Mouse (Mus musculus) brain, embryonic 14.5 days (tissue): Measurements from ENCODE around the gene Sfmbt2.

Experiments used
- CTCF ChIP-seq: fragments of 200-500 bp; IDR thresholded peaks from 2 replicates; pipeline ENCODE4 v1.5.1; 2012; ENCODE audit warnings: inconsistent platforms, mild to moderate bottlenecking, moderate library complexity, borderline replicate concordance; ENCODE audit not compliant: insufficient read depth, insufficient read length; ENCODE audit errors: extremely low read depth
- POLR2A ChIP-seq: fragments of 200-500 bp; IDR thresholded peaks from 2 replicates; pipeline ENCODE4 v1.6.1; 2012; ENCODE audit warnings: mild to moderate bottlenecking, inconsistent platforms, borderline replicate concordance; ENCODE audit not compliant: poor library complexity, insufficient read depth, insufficient read length, severe bottlenecking; ENCODE audit errors: extremely low read depth

DNA sequence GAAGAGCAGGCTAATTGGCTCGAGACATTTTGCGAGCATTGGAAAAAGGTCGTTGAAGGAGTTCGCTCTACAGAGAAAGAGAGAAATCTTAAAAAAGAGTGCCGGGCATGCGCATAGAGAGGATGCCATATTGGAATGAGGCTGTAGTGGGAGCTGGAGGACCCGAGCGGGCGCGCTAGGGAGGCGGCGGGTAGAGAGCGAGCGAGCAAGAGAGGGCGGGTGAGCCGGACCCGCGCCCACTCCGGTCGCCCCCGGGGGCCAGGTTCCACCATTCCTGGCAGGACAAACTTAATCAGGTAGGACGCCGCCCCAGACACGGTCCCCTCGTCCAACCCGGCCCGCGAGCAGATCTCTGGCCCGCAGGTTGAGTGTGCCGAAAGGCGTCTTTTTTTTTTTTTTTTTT, 2.0 kb downstream of the Sfmbt2 start:
- no peak for TF ChIP-seq POLR2A
- TF ChIP-seq CTCF: peak; percentile 39; the same call in 1 of the 2 replicates
